Mouse (Mus musculus) olfactory bulb, adult 2 months (tissue): Measurements from ENCODE around the gene Il4ra. TPM values are rescaled to one million over a fixed set of nuclear protein-coding genes. Genes with fewer than 3 reads are reported as not detected.

ENCODE experiments used
- H3K27ac ChIP-seq: fragments of 200-500 bp; 2 replicates; pipeline ENCODE4 v1.5.1; 2012; ENCODE audit warnings: low read depth, low read length; ENCODE audit not compliant: insufficient read depth
- H3K4me1 ChIP-seq: fragments of 200-500 bp; 2 replicates; pipeline ENCODE4 v1.6.1; 2012; ENCODE audit warnings: low read length; ENCODE audit not compliant: control insufficient read depth, insufficient read depth
- H3K4me3 ChIP-seq: fragments of 200-500 bp; 2 replicates; pipeline ENCODE4 v1.5.1; 2012; ENCODE audit warnings: mild to moderate bottlenecking, low read depth, low read length, moderate library complexity; ENCODE audit not compliant: insufficient read depth
- CTCF ChIP-seq: fragments of 200-500 bp; IDR thresholded peaks from 2 replicates; pipeline ENCODE4 v1.5.1; 2012; ENCODE audit warnings: low read depth, mild to moderate bottlenecking, low read length, moderate library complexity; ENCODE audit not compliant: insufficient read depth
- POLR2A ChIP-seq: fragments of 200-500 bp; IDR thresholded peaks from 2 replicates; pipeline ENCODE4 v1.6.1; 2012; ENCODE audit warnings: mild to moderate bottlenecking, low read depth, low read length, moderate library complexity; ENCODE audit not compliant: insufficient read depth
- WGBS: fragments of 180-500 bp; shearing (Covaris S2); methylation state at CpG from one replicate; pipeline ENCODE4 v1.1.7; 2018; 5-methylcytosine and 5-hydroxymethylcytosine counted together
- polyA plus RNA-seq: library from polyadenylated mRNA; stranded (reverse); fragments of >200 nt; gene quantifications from 2 replicates; pipeline ENCODE4 v1.2.4, GENCODE M21; 2012; ENCODE audit warnings: low replicate concordance; ENCODE audit not compliant: missing spikeins, insufficient read depth, insufficient read length

Gene Il4ra
- polyA plus RNA-seq, 1 experiment: not detected

- Histone ChIP-seq H3K4me1 (peaks cover 12% of the 10 kb centered on the region), H3K4me3 (no peak overlapping the region), H3K27ac (no peak overlapping the region)
- TF ChIP-seq POLR2A: no peak
- TF ChIP-seq CTCF: no peak
- 88% methylated on average over 11 of the region's 11 CpGs for WGBS
These were observed 12.6 kb downstream of the Il4ra start for GRCm38 (mm10) chr7:125564316-125565024.

DNA sequence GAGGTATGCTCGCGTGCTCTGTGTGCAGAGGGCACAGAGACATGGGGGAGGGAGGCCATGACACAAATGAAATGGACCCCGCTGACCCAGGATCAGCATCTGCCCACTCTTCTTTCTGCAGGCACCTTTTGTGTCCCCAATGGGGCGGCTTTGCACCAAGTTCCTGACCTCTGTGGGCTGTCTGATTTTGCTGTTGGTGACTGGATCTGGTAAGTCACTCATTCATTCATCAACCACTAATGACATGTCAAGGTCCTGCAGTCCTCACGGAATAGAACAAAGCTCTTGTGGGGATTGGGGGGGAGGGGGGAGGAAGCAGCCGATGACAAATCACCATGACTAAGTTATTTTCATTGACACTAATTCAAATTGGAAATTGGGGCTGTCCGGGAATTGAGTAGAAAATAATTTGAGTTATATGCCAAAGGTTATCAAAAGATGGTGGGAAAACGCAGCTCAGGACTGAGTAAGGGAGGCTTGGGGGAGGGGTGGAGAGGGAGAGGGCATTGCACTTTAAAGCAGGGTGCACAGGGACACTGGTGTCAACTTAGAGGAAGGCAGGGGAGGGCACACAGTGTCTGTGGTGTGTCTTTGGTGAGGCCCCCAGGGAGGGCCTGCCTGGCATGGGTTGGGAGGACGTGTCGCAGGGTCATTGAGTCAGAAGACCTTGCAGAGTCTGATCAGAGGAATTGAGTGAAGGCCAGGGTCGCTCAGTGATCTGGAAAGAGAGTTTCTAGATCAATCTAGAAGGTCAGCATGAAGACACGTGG lies 13.8 kb downstream of the Il4ra start:
- no peak for TF ChIP-seq POLR2A
- no peak for TF ChIP-seq CTCF
- 84% methylated on average over 12 of the region's 12 CpGs for WGBS
- Histone ChIP-seq H3K27ac (no peak overlapping the region), H3K4me3 (no peak overlapping the region), H3K4me1 (peaks cover 5% of the 10 kb centered on the region)

DNA sequence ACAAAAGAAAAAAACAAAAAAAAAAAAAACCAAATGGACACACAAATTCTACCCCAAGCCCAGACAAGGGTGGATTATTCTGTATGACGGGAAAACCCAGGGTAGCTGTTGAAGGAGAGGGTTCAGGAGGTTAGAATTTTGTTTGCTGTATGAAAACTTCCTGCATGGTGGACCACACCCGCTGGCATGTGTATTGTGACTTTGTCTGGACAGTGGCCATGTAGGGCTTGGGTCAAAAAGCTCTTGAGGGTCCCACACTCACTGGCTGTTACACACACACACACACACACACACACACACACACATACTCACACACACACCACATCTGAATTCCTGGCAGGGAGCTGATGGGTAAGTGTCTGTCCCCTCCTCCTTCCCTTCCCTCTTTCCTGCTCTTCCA lies 14.5 kb downstream of the Il4ra start:
- 87% methylated on average over 2 of the region's 2 CpGs for WGBS
- no peak for TF ChIP-seq CTCF
- no peak for TF ChIP-seq POLR2A

GRCm38 (mm10) chr7:125568888-125569287 lies 17.0 kb downstream of the Il4ra start:
- H3K27ac ChIP-seq: no peak overlapping the region
- H3K4me1 ChIP-seq: no peaks in the 10 kb centered on the region
- 73% methylated on average over 8 of the region's 8 CpGs for WGBS
- TF ChIP-seq POLR2A (no peak), CTCF (no peak)
- H3K4me3 ChIP-seq: no peak overlapping the region

More for the DNA sequence above, 14.5 kb downstream of the Il4ra start:
- Histone ChIP-seq H3K4me3 (no peak overlapping the region), H3K27ac (no peak overlapping the region), H3K4me1 (peaks cover 2% of the 10 kb centered on the region; the same call in 1 of the 2 replicates)

GRCm38 (mm10) chr7:125571891-125572290 lies 20.0 kb downstream of the Il4ra start:
- H3K4me1 ChIP-seq: peaks cover under 1% of the 10 kb centered on the region; the same call in 1 of the 2 replicates
- no peak overlapping the region for H3K4me3 ChIP-seq
- WGBS: 86% methylated on average over 19 of the region's 19 CpGs
- TF ChIP-seq CTCF: no peak
- TF ChIP-seq POLR2A: no peak
- no peak overlapping the region for H3K27ac ChIP-seq

DNA sequence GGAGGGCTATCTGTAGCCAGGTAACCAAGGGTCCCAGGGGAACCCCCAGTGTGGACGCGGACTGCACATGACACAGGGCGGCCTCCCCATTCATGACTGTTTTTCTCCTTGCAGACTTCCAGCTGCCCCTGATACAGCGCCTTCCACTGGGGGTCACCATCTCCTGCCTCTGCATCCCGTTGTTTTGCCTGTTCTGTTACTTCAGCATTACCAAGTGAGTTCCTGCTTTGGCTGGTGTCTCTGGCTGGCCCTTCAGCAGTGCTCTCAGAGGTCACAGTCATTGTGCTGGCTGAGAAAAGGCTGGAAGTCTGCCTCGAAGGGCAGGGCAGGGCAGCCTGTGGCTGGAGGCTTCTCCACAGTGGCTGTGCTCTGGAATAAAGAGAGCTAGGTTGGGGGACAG lies 20.8 kb downstream of the Il4ra start:
- Histone ChIP-seq H3K27ac (no peak overlapping the region), H3K4me1 (peaks cover 9% of the 10 kb centered on the region; the same call in 1 of the 2 replicates), H3K4me3 (no peak overlapping the region)
- WGBS: 74% methylated on average over 6 of the region's 6 CpGs
- TF ChIP-seq POLR2A: no peak
- TF ChIP-seq CTCF: no peak

GRCm38 (mm10) chr7:125573849-125574248 lies 21.9 kb downstream of the Il4ra start:
- no peak for TF ChIP-seq CTCF
- no peak for TF ChIP-seq POLR2A
- Histone ChIP-seq H3K4me1 (peaks cover 9% of the 10 kb centered on the region; the same call in 1 of the 2 replicates), H3K4me3 (no peak overlapping the region), H3K27ac (no peak overlapping the region)
- 91% methylated on average over 2 of the region's 2 CpGs for WGBS

GRCm38 (mm10) chr7:125574832-125575231 lies 22.9 kb downstream of the Il4ra start:
- Histone ChIP-seq H3K4me3 (no peak overlapping the region), H3K27ac (no peak overlapping the region), H3K4me1 (peaks cover 9% of the 10 kb centered on the region; the same call in 1 of the 2 replicates)
- TF ChIP-seq POLR2A (no peak), CTCF (no peak)
- 95% methylated on average over 3 of the region's 3 CpGs for WGBS

DNA sequence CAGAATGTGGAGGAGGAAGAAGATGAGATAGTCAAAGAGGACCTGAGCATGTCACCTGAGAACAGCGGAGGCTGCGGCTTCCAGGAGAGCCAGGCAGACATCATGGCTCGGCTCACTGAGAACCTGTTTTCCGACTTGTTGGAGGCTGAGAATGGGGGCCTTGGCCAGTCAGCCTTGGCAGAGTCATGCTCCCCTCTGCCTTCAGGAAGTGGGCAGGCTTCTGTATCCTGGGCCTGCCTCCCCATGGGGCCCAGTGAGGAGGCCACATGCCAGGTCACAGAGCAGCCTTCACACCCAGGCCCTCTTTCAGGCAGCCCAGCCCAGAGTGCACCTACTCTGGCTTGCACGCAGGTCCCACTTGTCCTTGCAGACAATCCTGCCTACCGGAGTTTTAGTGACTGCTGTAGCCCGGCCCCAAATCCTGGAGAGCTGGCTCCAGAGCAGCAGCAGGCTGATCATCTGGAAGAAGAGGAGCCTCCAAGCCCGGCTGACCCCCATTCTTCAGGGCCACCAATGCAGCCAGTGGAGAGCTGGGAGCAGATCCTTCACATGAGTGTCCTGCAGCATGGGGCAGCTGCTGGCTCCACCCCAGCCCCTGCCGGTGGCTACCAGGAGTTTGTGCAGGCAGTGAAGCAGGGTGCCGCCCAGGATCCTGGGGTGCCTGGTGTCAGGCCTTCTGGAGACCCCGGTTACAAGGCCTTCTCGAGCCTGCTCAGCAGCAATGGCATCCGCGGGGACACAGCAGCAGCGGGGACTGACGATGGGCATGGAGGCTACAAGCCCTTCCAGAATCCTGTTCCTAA lies 24.0 kb downstream of the Il4ra start:
- TF ChIP-seq POLR2A: no peak
- no peak for TF ChIP-seq CTCF
- H3K27ac ChIP-seq: no peak overlapping the region
- H3K4me1 ChIP-seq: peaks cover 10% of the 10 kb centered on the region
- 92% methylated on average over 16 of the region's 16 CpGs for WGBS
- no peak overlapping the region for H3K4me3 ChIP-seq
